8 mouse cellular contexts compared by ENCODE assay signal in the genomic region with DNA sequence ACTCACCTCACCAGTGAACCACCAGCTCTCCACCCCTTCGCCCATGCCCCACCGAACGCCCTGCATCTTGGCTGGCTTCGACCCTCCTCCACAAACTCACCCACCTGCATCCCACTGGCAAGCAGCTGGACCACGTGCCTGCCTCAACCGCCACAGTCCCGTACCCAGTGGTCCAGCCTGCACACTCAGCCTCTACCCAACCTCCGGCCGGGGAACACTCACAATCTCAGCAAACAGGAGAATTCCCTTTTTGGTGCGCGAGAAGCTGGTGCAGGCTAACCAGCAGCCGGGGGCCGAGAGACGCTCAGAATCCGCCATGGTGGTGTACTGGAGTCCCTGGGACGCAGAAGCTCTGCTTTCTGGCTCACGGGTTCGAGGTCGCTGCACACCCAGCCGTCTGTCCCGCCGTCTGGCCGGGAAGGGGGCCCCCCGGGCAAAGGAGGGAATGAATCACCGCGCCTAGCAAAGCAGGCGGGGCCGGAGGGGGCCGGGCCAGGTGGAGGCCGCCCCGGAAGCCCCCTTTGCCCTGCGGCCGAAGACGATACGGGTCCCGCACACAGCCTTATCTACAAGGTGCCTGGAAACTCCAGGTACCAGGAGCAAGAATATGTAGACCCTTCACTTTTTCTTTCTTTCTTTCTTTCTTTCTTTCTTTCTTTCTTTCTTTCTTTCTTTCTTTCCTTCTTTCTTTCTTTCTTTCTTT. TPM values are rescaled to one million over a fixed set of nuclear protein-coding genes. Genes with fewer than 3 reads are reported as not detected.
A peak's percentile ranks its signal among the peaks of the same experiment; 100 is the strongest.
DNase-seq lines count a peak whose midpoint lies in the region; ATAC-seq and TF ChIP-seq lines count a peak whose summit lies in the region.

A gene (minus strand): TSS at position 470 of the 703 bp plus-strand sequence.

- H3K9ac ChIP-seq in forebrain, embryonic 14.5 days (ENCODE audit: low read length), result peak within 1 kb of the TSS; percentile 54
- H3K9ac ChIP-seq in limb, embryonic 14.5 days (ENCODE audit: low read depth, low read length, severe bottlenecking), result peak within 1 kb of the TSS; percentile 56
- peak within 1 kb of the TSS; percentile 34; the same call in 1 of the 2 replicates for H3K9ac ChIP-seq in midbrain, embryonic 16.5 days (ENCODE audit: low read depth, low read length)

- peak within 1 kb of the TSS; percentile 36 for H3K4me3 ChIP-seq in forebrain, embryonic 14.5 days (ENCODE audit: low read depth, low read length)
- H3K4me3 ChIP-seq in limb, embryonic 14.5 days (replicated peaks; ENCODE audit: low read length), result peak within 1 kb of the TSS; percentile 44
- H3K4me3 ChIP-seq in midbrain, embryonic 16.5 days (ENCODE audit: low read depth, low read length), result peak within 1 kb of the TSS; percentile 36

- H3K36me3 ChIP-seq in forebrain, embryonic 14.5 days (ENCODE audit: control insufficient read depth, insufficient read depth, low read length), result peaks cover 3% of the 10 kb centered on the region; the same call in 1 of the 2 replicates
- H3K36me3 ChIP-seq in limb, embryonic 14.5 days (ENCODE audit: control insufficient read depth, insufficient read depth, low read length), result peaks cover 6% of the 10 kb centered on the region; the same call in 1 of the 2 replicates
- H3K36me3 ChIP-seq in midbrain, embryonic 16.5 days (ENCODE audit: control insufficient read depth, insufficient read depth, low read length), result no peaks in the 10 kb centered on the region

- no peaks in the 10 kb centered on the region for H3K9me3 ChIP-seq in forebrain, embryonic 14.5 days (replicated peaks; ENCODE audit: control insufficient read depth, low read length)
- H3K9me3 ChIP-seq in limb, embryonic 14.5 days (ENCODE audit: control insufficient read depth, low read length), result no peaks in the 10 kb centered on the region
- no peaks in the 10 kb centered on the region for H3K9me3 ChIP-seq in midbrain, embryonic 16.5 days (replicated peaks; ENCODE audit: control insufficient read depth, low read length, poor library complexity, severe bottlenecking)

- H3K27ac ChIP-seq in forebrain, embryonic 14.5 days (ENCODE audit: low read depth, low read length), result peak within 1 kb of the TSS; percentile 63; the same call in 1 of the 2 replicates
- H3K27ac ChIP-seq in limb, embryonic 14.5 days (replicated peaks; ENCODE audit: low read depth, low read length), result peak within 1 kb of the TSS; percentile 63
- no peak within 1 kb of the TSS for H3K27ac ChIP-seq in midbrain, embryonic 16.5 days (ENCODE audit: low read length)

- no peaks in the 10 kb centered on the region for H3K4me1 ChIP-seq in forebrain, embryonic 14.5 days (ENCODE audit: control insufficient read depth, insufficient read depth, low read length)
- H3K4me1 ChIP-seq in limb, embryonic 14.5 days (ENCODE audit: control insufficient read depth, insufficient read depth, low read length), result peaks cover 9% of the 10 kb centered on the region; the same call in 1 of the 2 replicates
- no peaks in the 10 kb centered on the region for H3K4me1 ChIP-seq in midbrain, embryonic 16.5 days (ENCODE audit: control insufficient read depth, insufficient read depth, low read length)

- TF ChIP-seq POLR2A in limb, embryonic 14.5 days (IDR thresholded peaks at IDR 0.05; ENCODE audit: borderline replicate concordance, extremely low read depth, insufficient read depth, insufficient read length), result no peak

- 33% methylated on average over 32 of the region's 36 CpGs for WGBS in forebrain, embryonic 14.5 days
- WGBS in limb, embryonic 14.5 days, result 19% methylated on average over 27 of the region's 36 CpGs
- WGBS in midbrain, embryonic 16.5 days, result 18% methylated on average over 33 of the region's 36 CpGs

- H3K4me2 ChIP-seq in forebrain, embryonic 14.5 days (ENCODE audit: low read length), result peak within 1 kb of the TSS; percentile 47
- H3K4me2 ChIP-seq in limb, embryonic 14.5 days (replicated peaks; ENCODE audit: low read depth, low read length, severe bottlenecking), result peak within 1 kb of the TSS; percentile 48
- peak within 1 kb of the TSS; percentile 53 for H3K4me2 ChIP-seq in midbrain, embryonic 16.5 days (ENCODE audit: low read length)

- no peak for DNase-seq in frontal cortex, postnatal 36 days (ENCODE audit: low spot score in 2 of 2)
- peak; percentile 83 for DNase-seq in adrenal gland, adult 2 months
- peak; percentile 19 for DNase-seq in forebrain, embryonic 14.5 days (ENCODE audit: low spot score)
- DNase-seq in limb, embryonic 14.5 days (ENCODE audit: low spot score), result no peak
- peak; percentile 50 to 55 for DNase-seq in urinary bladder, postnatal 36 days (ENCODE audit: low spot score in 2 of 2)

- no peaks in the 10 kb centered on the region for H3K27me3 ChIP-seq in forebrain, embryonic 14.5 days (replicated peaks; ENCODE audit: control insufficient read depth, insufficient read depth, low read length)
- no peaks in the 10 kb centered on the region for H3K27me3 ChIP-seq in limb, embryonic 14.5 days (ENCODE audit: control insufficient read depth, insufficient read depth, low read length)
- H3K27me3 ChIP-seq in midbrain, embryonic 16.5 days (ENCODE audit: control insufficient read depth, insufficient read depth, low read depth, low read length), result no peaks in the 10 kb centered on the region

- ATAC-seq in frontal cortex, adult (ENCODE audit: low TSS enrichment), result 0 out of 2 replicates have a peak, but pooled peaks have one; percentile 27
- ATAC-seq in forebrain, embryonic 14.5 days, result peak; percentile 64
- ATAC-seq in hematopoietic stem cell, adult 5-6 weeks (replicated peaks in 1 of 2; ENCODE audit: insufficient read depth in 1 of 2, low FRiP score in 2 of 2, low TSS enrichment in 1 of 2, low read depth in 1 of 2, poor library complexity in 2 of 2, severe bottlenecking in 2 of 2), result 0 out of 4 replicates have a peak, but pooled peaks have one; percentile 15 to 19
- ATAC-seq in limb, embryonic 14.5 days (ENCODE audit: low FRiP score, low read depth), result peak; percentile 23; the same call in 1 of the 2 replicates
- ATAC-seq in midbrain, embryonic 16.5 days, result no peak; the same call in 1 of the 2 replicates

RNA-seq across cellular contexts. Expression of the gene that starts here (rescaled TPM):
- 10 to 100 TPM; 72.7 to 93.7 TPM for total RNA-seq in adrenal gland, adult 2 months (2021)
- polyA plus RNA-seq in adrenal gland, adult 2 months (2012; rRNA removed), result 87.0 and 88.3 TPM in 2 replicates
- polyA plus RNA-seq in forebrain, embryonic 14.5 days (2014; fragmentation: Nextera tagmentation; extraction: Ambion mirVana), result 38.4 and 51.5 TPM in 2 replicates
- total RNA-seq in hematopoietic stem cell, adult 5-6 weeks (2017), result 79.7 and 95.8 TPM in 2 replicates
- 196 and 259 TPM in 2 replicates for polyA plus RNA-seq in limb, embryonic 14.5 days (2012; rRNA removed)
- polyA plus RNA-seq in limb, embryonic 14.5 days (2014; fragmentation: Nextera tagmentation; extraction: Ambion mirVana), result 190 and 201 TPM in 2 replicates
- 13.9 and 18.3 TPM in 2 replicates for polyA plus RNA-seq in midbrain, embryonic 16.5 days (2015; fragmentation: Nextera tagmentation; extraction: Ambion mirVana)

Comparison
In these comparisons a context has a peak if more than half of its experiments do, and no peak if none do; other contexts are left out.
1. DNase-seq: peak in adrenal gland, adult 2 months (single experiment), forebrain, embryonic 14.5 days (single experiment) and urinary bladder, postnatal 36 days (2 of 2); none in frontal cortex, postnatal 36 days (0 of 2) and limb, embryonic 14.5 days (single experiment).
2. Peak in every context shown above with its lines, with median percentiles within 50 percentile points of each other: H3K4me2 ChIP-seq, H3K4me3 ChIP-seq and H3K9ac ChIP-seq.